Comparison of ENCODE assay signal across 24 mouse cellular contexts in the genomic region with DNA sequence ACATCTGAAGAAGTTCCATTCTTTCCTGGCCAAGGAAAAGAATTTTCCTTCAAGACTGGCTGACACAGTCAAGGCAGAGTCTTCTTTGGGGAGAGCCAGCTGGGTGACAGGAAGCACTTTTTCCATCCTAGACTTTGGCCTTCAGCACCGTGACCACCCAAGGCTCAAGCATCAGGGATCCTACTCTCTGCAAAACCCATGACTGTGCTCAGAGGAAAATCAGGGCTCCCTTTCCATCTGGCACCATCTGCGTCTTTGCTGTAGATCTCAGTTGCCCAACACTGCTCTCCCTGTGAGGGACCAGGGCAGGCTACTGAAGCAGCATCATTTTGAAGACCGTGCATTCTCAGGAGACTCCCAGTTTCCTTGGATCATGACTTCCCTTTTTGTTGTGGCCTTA. TPM values are rescaled to one million over a fixed set of nuclear protein-coding genes. Genes with fewer than 3 reads are reported as not detected.
DNase-seq lines count a peak whose midpoint lies in the region; TF ChIP-seq lines count a peak whose summit lies in the region.
"Had no signal": no experiment of that assay in that cellular context is flagged by ENCODE, and none has a peak within 500 bp of the region (broad histone marks: within the 10 kb centered on the region; RNA-seq: fewer than 3 reads in every experiment).

No protein-coding gene starts in this region.

- no peak for TF ChIP-seq CTCF in gastrocnemius, adult 2 months (IDR thresholded peaks at IDR 0.05)
- no peak for TF ChIP-seq CTCF in kidney, adult 2 months (conservative IDR thresholded peaks at IDR 0.05; ENCODE audit: insufficient read depth, insufficient read length, low read depth, low read length)

- H3K4me1 ChIP-seq in kidney, adult 2 months (ENCODE audit: control insufficient read depth, insufficient read depth, low read length): no peaks in the 10 kb centered on the region
- H3K4me1 ChIP-seq: hindbrain, embryonic 13.5 days; midbrain, embryonic 13.5 days had no signal

- TF ChIP-seq POLR2A in kidney, adult 2 months (IDR thresholded peaks at IDR 0.05; ENCODE audit: low read depth, low read length): no peak

- H3K36me3 ChIP-seq in kidney, adult 2 months (ENCODE audit: control insufficient read depth, insufficient read depth, low read length): no peaks in the 10 kb centered on the region
- H3K36me3 ChIP-seq: forebrain, embryonic 10.5 days; G1E; hindbrain, embryonic 13.5 days; midbrain, embryonic 13.5 days had no signal

- H3K27ac ChIP-seq in gastrocnemius, adult 2 months: peak overlapping the region; percentile 73
- H3K27ac ChIP-seq in kidney, adult 2 months (ENCODE audit: insufficient read depth, low read depth, low read length): no peak overlapping the region; the same call in 1 of the 2 replicates
- H3K27ac ChIP-seq: forebrain, embryonic 10.5 days; hindbrain, embryonic 13.5 days; left cerebral cortex, adult 2 months; midbrain, embryonic 13.5 days had no signal

- intact Hi-C loops in gastrocnemius, adult 2 months (cut with DNase I): no loop called here

- DNase-seq in gastrocnemius, adult 2 months: peak; percentile 53
- DNase-seq in gastrocnemius, postnatal 10 days: no peak
- peak; percentile 21 for DNase-seq in kidney, adult 11 months
- DNase-seq in kidney, adult 2 months: no peak
- DNase-seq in lung, postnatal 36 days: peak; percentile 35
- DNase-seq in lung, postnatal 25 days (ENCODE audit: low spot score): no peak
- DNase-seq in cerebellum, adult 9-11 months: no peak
- no peak for DNase-seq in adipocyte (ENCODE audit: low spot score)
- DNase-seq: adrenal gland, postnatal 36 days; cerebellum, adult 11-12 months; cerebellum, postnatal 36 days; forebrain, postnatal 0 days; layer of hippocampus, adult 9-11 months; left cerebral cortex, postnatal 4 days; liver; liver, postnatal 0 days; thymus, postnatal 25 days had no signal

- no peak overlapping the region for H3K4me3 ChIP-seq in gastrocnemius, adult 2 months
- H3K4me3 ChIP-seq in kidney, adult 2 months (ENCODE audit: insufficient read depth, low read depth, low read length): no peak overlapping the region
- H3K4me3 ChIP-seq: forebrain, embryonic 10.5 days; hindbrain, embryonic 13.5 days; left cerebral cortex, adult 2 months; midbrain, embryonic 13.5 days had no signal

- 73% methylated on average over 3 of the region's 3 CpGs for WGBS in kidney, adult 2 months

- H3K27me3 ChIP-seq in kidney, adult 2 months (replicated peaks; ENCODE audit: control insufficient read depth, insufficient read depth, low read length): no peaks in the 10 kb centered on the region
- H3K27me3 ChIP-seq: hindbrain, embryonic 13.5 days; midbrain, embryonic 13.5 days had no signal

RNA-seq across cellular contexts. Expression of gene 1700012B07Rik, which starts 51.1 kb away (rescaled TPM):
- not detected for total RNA-seq in gastrocnemius, adult 2 months (2021)
- total RNA-seq in gastrocnemius, postnatal 10 days (2021): not detected
- polyA plus RNA-seq in kidney, adult 2 months (2012; rRNA removed): 0.07 TPM in 1 of 2 replicates, not detected in the other
- total RNA-seq: adrenal gland, postnatal 36 days; forebrain, postnatal 0 days; left cerebral cortex, adult 2 months; left cerebral cortex, postnatal 4 days had no signal
- polyA plus RNA-seq: forebrain, embryonic 10.5 days; forebrain, postnatal 0 days; G1E; heart, embryonic 16.5 days; hindbrain, embryonic 13.5 days; midbrain, embryonic 13.5 days; neural tube, embryonic 14.5 days had no signal

Comparison
In these comparisons a context has a peak if more than half of its experiments do, and no peak if none do; other contexts are left out.
1. DNase-seq: peak in gastrocnemius, adult 2 months (single experiment), kidney, adult 11 months (single experiment) and lung, postnatal 36 days (single experiment); none in gastrocnemius, postnatal 10 days (single experiment), kidney, adult 2 months (single experiment), lung, postnatal 25 days (single experiment), cerebellum, adult 9-11 months (single experiment) and adipocyte (single experiment).